Mouse (Mus musculus) heart, adult 2 months (tissue): ENCODE measurements around the gene Tecta.
A peak's percentile ranks its signal among the peaks of the same experiment; 100 is the strongest.

ENCODE experiments used
- CTCF ChIP-seq: fragments of 200-600 bp; IDR thresholded peaks from 2 replicates; pipeline ENCODE4 v1.8.1; 2022; ENCODE audit warnings: antibody characterized with exemption, mild to moderate bottlenecking, moderate library complexity
- POLR2A ChIP-seq: fragments of 200-500 bp; IDR thresholded peaks from 2 replicates; pipeline ENCODE4 v1.6.1; 2011; ENCODE audit warnings: mild to moderate bottlenecking, low read depth, low read length, control low read depth; ENCODE audit not compliant: insufficient read depth

DNA sequence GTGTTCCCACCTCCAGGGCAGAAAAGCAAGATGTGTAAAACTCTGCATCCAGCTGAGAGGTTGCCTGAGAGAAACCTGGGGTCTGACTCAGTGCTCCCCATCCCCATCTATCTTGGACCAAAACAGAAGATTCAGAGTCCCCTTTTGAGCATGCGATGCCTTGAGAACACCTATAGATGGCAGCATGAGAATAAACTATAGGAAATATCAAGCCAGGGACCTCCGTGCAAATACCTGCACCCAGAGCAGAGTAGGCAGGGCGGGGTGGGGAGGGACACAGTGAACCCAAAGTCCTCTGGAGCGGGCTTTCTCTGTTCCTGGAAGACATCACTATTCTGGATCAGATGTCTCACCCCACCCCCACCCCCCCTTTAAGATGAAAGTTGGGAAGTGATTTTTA lies 11.2 kb downstream of the Tecta start:
- TF ChIP-seq CTCF (peak; percentile 66), POLR2A (no peak)
